Mouse (Mus musculus): ENCODE measurements around the gene Prmt7. TPM values are rescaled to one million over a fixed set of nuclear protein-coding genes. Genes with fewer than 3 reads are reported as not detected.

Gene Prmt7
- polyA plus RNA-seq, 1 experiment from 2014 or later, result 64.8 TPM

DNA sequence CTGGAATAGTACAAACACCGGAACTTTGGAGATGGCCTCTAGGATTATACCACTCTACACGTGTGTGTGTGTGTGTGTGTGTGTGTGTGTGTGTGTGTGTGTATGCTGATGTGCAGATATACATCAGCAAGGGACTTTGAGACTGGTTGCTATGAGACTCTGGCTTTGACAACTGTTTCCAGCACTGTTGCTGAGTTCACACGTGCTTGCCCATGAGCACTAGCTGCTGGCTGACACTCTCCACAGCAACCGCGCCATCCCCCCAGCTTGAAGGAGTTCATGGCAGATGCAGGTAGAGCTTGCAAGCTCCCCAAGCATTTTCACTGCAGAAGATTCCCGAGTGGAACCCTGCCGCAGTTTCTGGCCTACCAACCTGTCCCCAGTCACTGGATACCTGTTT is 78.7 kb downstream of the Prmt7 start:
- no peak overlapping the region for H3K9ac ChIP-seq (ENCODE audit: low read depth, low read length)
- 56% methylated on average over 7 of the region's 7 CpGs for WGBS
- H3K4me1 ChIP-seq (ENCODE audit: control insufficient read depth, insufficient read depth, low read depth, low read length), result peaks cover 2% of the 10 kb centered on the region; the same call in 1 of the 2 replicates
- no peaks in the 10 kb centered on the region for H3K27me3 ChIP-seq (replicated peaks; ENCODE audit: control insufficient read depth, insufficient read depth, low read length)
- no peak overlapping the region for H3K4me2 ChIP-seq (ENCODE audit: low read length)
- no peaks in the 10 kb centered on the region for H3K36me3 ChIP-seq (ENCODE audit: control insufficient read depth, insufficient read depth, low read length)
- no peak overlapping the region for H3K4me3 ChIP-seq (ENCODE audit: low read length)
- no peak for ATAC-seq
- H3K9me3 ChIP-seq (ENCODE audit: control insufficient read depth, low read length), result no peaks in the 10 kb centered on the region
- no peak overlapping the region for H3K27ac ChIP-seq (ENCODE audit: low read depth, low read length)

DNA sequence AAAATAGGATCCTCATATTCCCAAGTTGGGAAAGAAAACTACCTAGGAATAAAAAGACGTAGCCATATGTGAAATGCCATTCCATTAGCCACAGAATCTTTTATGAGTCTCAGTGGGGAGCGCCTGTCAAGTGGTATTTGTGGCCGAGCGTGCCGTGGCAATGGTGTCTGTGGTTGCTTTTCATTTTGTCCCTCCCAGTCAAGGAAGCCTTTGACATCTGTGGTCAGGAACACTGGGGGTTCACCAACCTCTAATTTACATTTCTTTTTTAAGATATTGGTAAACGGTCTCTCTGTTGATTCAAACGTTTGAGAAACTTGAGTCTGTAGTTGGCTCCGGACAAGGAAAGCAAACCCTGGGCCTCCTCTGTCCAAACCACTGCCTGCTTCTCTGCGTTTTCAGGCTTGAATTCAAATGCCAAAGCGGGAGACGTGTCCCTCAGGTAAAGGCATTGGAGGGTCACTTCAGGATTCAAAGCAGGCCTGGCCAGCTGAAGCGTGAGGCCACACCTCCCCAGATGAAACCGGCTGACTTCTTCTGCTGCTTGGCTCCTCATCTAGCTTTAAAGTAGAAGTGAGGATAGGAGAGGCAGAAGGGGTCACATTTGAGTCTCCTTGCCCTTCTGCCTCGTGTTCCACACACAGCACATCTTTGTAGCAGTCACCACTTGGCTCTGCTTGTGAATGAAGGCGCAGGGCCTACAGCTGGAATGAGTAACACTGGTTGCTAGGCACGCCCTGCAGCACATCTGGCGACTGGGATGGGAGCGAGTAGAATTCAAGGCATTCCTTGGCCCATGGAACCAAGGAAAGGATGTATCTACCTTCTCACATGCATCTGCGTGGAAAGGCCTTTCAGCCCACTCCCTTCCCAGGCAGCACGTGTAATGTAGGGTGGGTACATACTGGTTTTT is 82.0 kb downstream of the Prmt7 start:
- no peak overlapping the region for H3K27ac ChIP-seq (ENCODE audit: low read depth, low read length)
- ATAC-seq, result no peak; the same call in 1 of the 2 replicates
- H3K36me3 ChIP-seq (ENCODE audit: control insufficient read depth, insufficient read depth, low read length), result no peaks in the 10 kb centered on the region
- no peak overlapping the region for H3K4me3 ChIP-seq (ENCODE audit: low read length)
- no peaks in the 10 kb centered on the region for H3K9me3 ChIP-seq (ENCODE audit: control insufficient read depth, low read length)
- H3K4me1 ChIP-seq (ENCODE audit: control insufficient read depth, insufficient read depth, low read depth, low read length), result peaks cover 2% of the 10 kb centered on the region; the same call in 1 of the 2 replicates
- H3K27me3 ChIP-seq (replicated peaks; ENCODE audit: control insufficient read depth, insufficient read depth, low read length), result no peaks in the 10 kb centered on the region
- no peak overlapping the region for H3K4me2 ChIP-seq (ENCODE audit: low read length)
- 65% methylated on average over 20 of the region's 20 CpGs for WGBS
- no peak overlapping the region for H3K9ac ChIP-seq (ENCODE audit: low read depth, low read length)

DNA sequence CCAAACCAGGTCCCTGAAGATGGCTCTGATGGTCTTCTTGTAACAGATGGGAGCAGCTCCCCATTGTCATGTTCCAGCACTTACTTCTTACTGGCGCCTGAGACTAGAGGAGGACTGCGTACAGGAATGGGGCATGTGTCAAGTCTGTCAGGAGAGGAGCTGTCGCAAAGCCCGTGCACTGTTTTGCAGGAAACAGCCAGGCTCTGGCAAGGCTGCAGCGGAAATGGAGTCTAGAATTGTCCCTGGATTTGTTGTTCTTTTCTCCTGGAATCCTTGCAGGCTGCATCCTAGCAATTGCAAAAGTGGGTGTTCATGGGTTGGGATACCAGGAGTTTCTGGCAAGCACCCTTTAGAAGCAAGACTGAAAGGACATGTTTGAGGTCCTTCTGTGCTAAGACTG is 87.5 kb downstream of the Prmt7 start:
- WGBS, result 61% methylated on average over 5 of the region's 5 CpGs
- no peak for ATAC-seq
- H3K9me3 ChIP-seq (ENCODE audit: control insufficient read depth, low read length), result no peaks in the 10 kb centered on the region

DNA sequence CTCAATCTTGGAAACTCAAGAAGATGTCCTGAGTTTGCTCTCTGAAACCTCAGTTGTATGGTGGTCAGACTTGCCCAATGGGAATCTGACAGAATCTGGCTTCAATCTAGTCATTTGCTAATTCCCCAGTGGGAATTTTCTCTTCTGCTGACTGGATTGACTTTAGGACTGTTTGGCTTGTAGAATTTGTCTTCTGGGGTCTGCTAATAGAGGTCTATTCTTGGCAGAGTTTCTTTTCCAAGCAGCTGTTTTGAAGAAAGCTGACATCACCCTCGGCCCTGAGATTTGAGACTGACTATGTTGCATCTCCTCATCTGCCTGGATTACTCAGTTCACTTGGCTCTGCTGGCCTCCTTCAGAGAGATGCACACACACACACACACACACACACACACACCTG is 88.1 kb downstream of the Prmt7 start:
- no peaks in the 10 kb centered on the region for H3K9me3 ChIP-seq (ENCODE audit: control insufficient read depth, low read length)
- H3K27me3 ChIP-seq (replicated peaks; ENCODE audit: control insufficient read depth, insufficient read depth, low read length), result no peaks in the 10 kb centered on the region
- H3K4me1 ChIP-seq (ENCODE audit: control insufficient read depth, insufficient read depth, low read depth, low read length), result peaks cover 12% of the 10 kb centered on the region
- no peak overlapping the region for H3K4me2 ChIP-seq (ENCODE audit: low read length)
- H3K4me3 ChIP-seq (ENCODE audit: low read length), result no peak overlapping the region
- H3K9ac ChIP-seq (ENCODE audit: low read depth, low read length), result no peak overlapping the region
- WGBS, result 55% methylated on average over 1 of the region's 1 CpGs
- no peak overlapping the region for H3K27ac ChIP-seq (ENCODE audit: low read depth, low read length)
- no peaks in the 10 kb centered on the region for H3K36me3 ChIP-seq (ENCODE audit: control insufficient read depth, insufficient read depth, low read length)
- ATAC-seq, result no peak

More for the DNA sequence above, 87.5 kb downstream of the Prmt7 start:
- H3K9ac ChIP-seq (ENCODE audit: low read depth, low read length), result no peak overlapping the region
- no peak overlapping the region for H3K4me2 ChIP-seq (ENCODE audit: low read length)
- no peak overlapping the region for H3K4me3 ChIP-seq (ENCODE audit: low read length)
- H3K36me3 ChIP-seq (ENCODE audit: control insufficient read depth, insufficient read depth, low read length), result no peaks in the 10 kb centered on the region
- H3K4me1 ChIP-seq (ENCODE audit: control insufficient read depth, insufficient read depth, low read depth, low read length), result peaks cover 12% of the 10 kb centered on the region
- no peaks in the 10 kb centered on the region for H3K27me3 ChIP-seq (replicated peaks; ENCODE audit: control insufficient read depth, insufficient read depth, low read length)
- H3K27ac ChIP-seq (ENCODE audit: low read depth, low read length), result no peak overlapping the region

DNA sequence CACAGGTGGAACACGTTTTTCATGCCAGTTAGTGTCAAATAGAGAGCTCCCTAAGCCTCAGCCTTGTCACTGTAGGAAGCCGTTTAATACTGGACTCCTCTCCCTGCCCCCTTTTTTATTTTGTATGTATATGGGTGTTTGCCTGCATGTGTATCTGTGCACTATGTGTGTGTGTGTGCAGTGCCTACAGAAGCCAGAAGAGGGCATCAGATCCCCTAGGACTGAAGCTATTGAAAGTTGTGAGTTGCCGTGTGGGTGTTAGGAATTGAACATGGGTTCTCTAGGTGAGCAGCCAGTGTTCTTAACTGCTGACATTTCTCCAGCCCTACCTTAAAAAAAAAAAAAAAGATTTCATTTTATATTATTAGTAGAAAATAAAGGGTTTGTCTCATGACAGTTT is 89.0 kb downstream of the Prmt7 start:
- no peaks in the 10 kb centered on the region for H3K27me3 ChIP-seq (replicated peaks; ENCODE audit: control insufficient read depth, insufficient read depth, low read length)
- H3K36me3 ChIP-seq (ENCODE audit: control insufficient read depth, insufficient read depth, low read length), result no peaks in the 10 kb centered on the region
- ATAC-seq, result no peak
- 90% methylated on average over 3 of the region's 3 CpGs for WGBS
- no peaks in the 10 kb centered on the region for H3K9me3 ChIP-seq (ENCODE audit: control insufficient read depth, low read length)
- no peak overlapping the region for H3K27ac ChIP-seq (ENCODE audit: low read depth, low read length)
- H3K4me3 ChIP-seq (ENCODE audit: low read length), result no peak overlapping the region
- no peak overlapping the region for H3K9ac ChIP-seq (ENCODE audit: low read depth, low read length)
- H3K4me2 ChIP-seq (ENCODE audit: low read length), result no peak overlapping the region
- H3K4me1 ChIP-seq (ENCODE audit: control insufficient read depth, insufficient read depth, low read depth, low read length), result peaks cover 12% of the 10 kb centered on the region

DNA sequence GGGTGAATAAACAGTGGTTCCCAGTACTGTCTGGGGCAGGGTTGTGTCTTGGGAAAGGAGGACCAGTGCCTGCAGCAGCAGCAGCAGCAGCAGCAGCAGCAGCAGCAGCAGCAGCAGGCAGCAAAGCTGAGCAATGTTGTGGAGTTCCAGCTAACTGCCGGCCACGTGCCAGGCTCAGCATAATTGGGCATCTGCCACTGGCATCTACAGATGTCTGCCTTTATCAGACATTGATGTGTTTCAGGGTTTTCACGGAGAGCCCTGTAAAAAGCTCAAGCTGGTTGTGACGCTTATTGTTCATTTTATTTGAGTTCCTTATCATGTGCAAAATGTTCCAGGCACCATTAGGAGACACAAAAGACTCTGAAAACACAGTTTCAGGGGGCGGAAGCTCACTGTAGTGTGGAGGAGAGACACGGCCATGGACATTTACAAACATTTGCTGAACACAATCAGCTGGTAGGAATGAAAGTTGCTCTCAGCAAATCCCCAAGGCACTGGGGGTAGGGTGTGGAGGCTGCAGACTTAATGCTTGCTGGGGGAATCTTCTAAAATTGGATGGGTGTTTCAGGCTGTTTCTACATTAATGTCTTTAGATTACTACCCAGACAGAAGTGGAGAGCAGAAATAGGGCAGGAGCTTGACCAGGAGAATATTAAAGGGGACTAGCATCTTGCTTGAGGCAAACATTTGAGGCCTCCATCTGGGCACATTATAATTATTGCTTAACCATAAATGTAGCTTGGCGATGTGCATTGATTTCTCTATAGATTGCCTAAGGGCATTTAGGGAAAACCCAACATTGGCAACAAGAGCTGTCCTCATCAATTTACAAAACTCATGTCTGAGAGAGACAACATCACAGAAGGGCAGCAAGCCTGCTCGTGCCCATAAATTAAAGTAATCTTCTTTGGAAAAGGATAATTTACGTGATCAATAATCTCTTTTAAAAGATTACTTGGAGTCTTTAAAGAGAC is 90.3 kb downstream of the Prmt7 start:
- WGBS, result 39% methylated on average over 9 of the region's 9 CpGs
- ATAC-seq, result peak; percentile 71
- Histone ChIP-seq H3K4me2 (ENCODE audit: low read length) (no peak overlapping the region), H3K9me3 (ENCODE audit: control insufficient read depth, low read length) (no peaks in the 10 kb centered on the region), H3K4me1 (ENCODE audit: control insufficient read depth, insufficient read depth, low read depth, low read length) (peaks cover 12% of the 10 kb centered on the region), H3K36me3 (ENCODE audit: control insufficient read depth, insufficient read depth, low read length) (no peaks in the 10 kb centered on the region), H3K27ac (ENCODE audit: low read depth, low read length) (peak overlapping the region; percentile 46), H3K9ac (ENCODE audit: low read depth, low read length) (no peak overlapping the region), H3K27me3 (replicated peaks; ENCODE audit: control insufficient read depth, insufficient read depth, low read length) (no peaks in the 10 kb centered on the region), H3K4me3 (ENCODE audit: low read length) (no peak overlapping the region)

Other genes starting within 250 kb of the Prmt7 start
- gene Slc12a4, start 244.8 kb upstream of the Prmt7 start, polyA plus RNA-seq (2015; fragmentation: Nextera tagmentation; extraction: Ambion mirVana), result 14.6 and 17.1 TPM in 2 replicates
- gene Dpep3, start 231.5 kb upstream of the Prmt7 start, polyA plus RNA-seq (2015; fragmentation: Nextera tagmentation; extraction: Ambion mirVana), result not detected in 2 replicates
- gene Dus2, start 219.6 kb upstream of the Prmt7 start, polyA plus RNA-seq (2015; fragmentation: Nextera tagmentation; extraction: Ambion mirVana), result 30.3 and 31.8 TPM in 2 replicates
- not detected in 2 replicates for gene Dpep2nb, start 205.0 kb upstream of the Prmt7 start, polyA plus RNA-seq (2015; fragmentation: Nextera tagmentation; extraction: Ambion mirVana)
- gene Ddx28, start 199.1 kb upstream of the Prmt7 start, polyA plus RNA-seq (2015; fragmentation: Nextera tagmentation; extraction: Ambion mirVana), result 20.3 and 22.1 TPM in 2 replicates
- 2.1 and 2.6 TPM in 2 replicates for gene Nfatc3, start 152.1 kb upstream of the Prmt7 start, polyA plus RNA-seq (2015; fragmentation: Nextera tagmentation; extraction: Ambion mirVana)
- gene Esrp2, start 74.0 kb upstream of the Prmt7 start, polyA plus RNA-seq (2015; fragmentation: Nextera tagmentation; extraction: Ambion mirVana), result 0.18 and 0.27 TPM in 2 replicates
- gene Pla2g15, start 60.5 kb upstream of the Prmt7 start, polyA plus RNA-seq (2015; fragmentation: Nextera tagmentation; extraction: Ambion mirVana), result 23.5 and 24.2 TPM in 2 replicates
- 35.7 and 47.9 TPM in 2 replicates for gene Slc7a6, start 42.1 kb upstream of the Prmt7 start, polyA plus RNA-seq (2015; fragmentation: Nextera tagmentation; extraction: Ambion mirVana)
- 28.4 and 29.9 TPM in 2 replicates for gene Slc7a6os, start within 50 bp of the Prmt7 start, polyA plus RNA-seq (2015; fragmentation: Nextera tagmentation; extraction: Ambion mirVana)
- gene Smpd3, start 127.1 kb downstream of the Prmt7 start, polyA plus RNA-seq (2015; fragmentation: Nextera tagmentation; extraction: Ambion mirVana), result 55.0 and 63.4 TPM in 2 replicates
- gene Zfp90, start 204.4 kb downstream of the Prmt7 start, polyA plus RNA-seq (2015; fragmentation: Nextera tagmentation; extraction: Ambion mirVana), result 39.8 and 40.9 TPM in 2 replicates